Mouse (Mus musculus) stomach, postnatal 0 days (tissue): ENCODE results near the gene Hoxb4. TPM values are rescaled to one million over a fixed set of nuclear protein-coding genes. Genes with fewer than 3 reads are reported as not detected.
A peak's percentile ranks its signal among the peaks of the same experiment; 100 is the strongest.

ENCODE experiments used
- ATAC-seq: fragments of 200-750 bp; cut with Nextera tagmentation; 2 replicates; pipeline ENCODE4 v1.8.0; 2017; ENCODE audit not compliant: low FRiP score, low TSS enrichment
- DNase-seq: peaks from one replicate; pipeline ENCODE4 v3.0.0-alpha.2; 2016; ENCODE audit warnings: low spot score
- H3K27ac ChIP-seq: fragments of 300-500 bp; sonication (generic); replicated peaks from 2 replicates; pipeline ENCODE4 v1.5.1; 2014; ENCODE audit warnings: mild to moderate bottlenecking, control low read depth
- H3K27me3 ChIP-seq: fragments of 300-500 bp; sonication (generic); 2 replicates; pipeline ENCODE4 v1.6.1; 2014; ENCODE audit warnings: low read length; ENCODE audit not compliant: control insufficient read depth, insufficient read depth
- H3K36me3 ChIP-seq: fragments of 300-500 bp; sonication (generic); 2 replicates; pipeline ENCODE4 v1.6.1; 2014; ENCODE audit warnings: low read length, mixed read lengths; ENCODE audit not compliant: control insufficient read depth, insufficient read depth
- H3K4me1 ChIP-seq: fragments of 300-500 bp; sonication (generic); replicated peaks from 2 replicates; pipeline ENCODE4 v1.6.1; 2014; ENCODE audit warnings: antibody characterized with exemption; ENCODE audit not compliant: control insufficient read depth, insufficient read depth
- H3K4me2 ChIP-seq: fragments of 300-500 bp; sonication (generic); replicated peaks from 2 replicates; pipeline ENCODE4 v1.6.1; 2014; ENCODE audit warnings: low read depth, mild to moderate bottlenecking, control low read depth, moderate library complexity
- H3K4me3 ChIP-seq: fragments of 300-500 bp; sonication (generic); 2 replicates; pipeline ENCODE4 v1.5.1; 2014; ENCODE audit warnings: low read depth, low read length, control low read depth
- H3K9ac ChIP-seq: fragments of 300-500 bp; sonication (generic); 2 replicates; pipeline ENCODE4 v1.6.1; 2014; ENCODE audit warnings: mild to moderate bottlenecking, low read length, control low read depth, mixed read lengths
- H3K9me3 ChIP-seq: fragments of 300-500 bp; sonication (generic); 2 replicates; pipeline ENCODE4 v1.6.1; 2016; ENCODE audit warnings: low read length; ENCODE audit not compliant: control insufficient read depth
- CTCF ChIP-seq: IDR thresholded peaks from 2 replicates; pipeline ENCODE4 v1.5.1; 2016; ENCODE audit warnings: antibody characterized with exemption, low read depth, mild to moderate bottlenecking, moderate library complexity
- EP300 ChIP-seq: optimal IDR thresholded peaks from 2 replicates; pipeline ENCODE3; 2016; ENCODE audit warnings: antibody characterized with exemption
- WGBS: fragments of 180-500 bp; shearing (Covaris S2); extraction: QIAGEN DNeasy Blood & Tissue Kit; methylation state at CpG from one replicate; pipeline ENCODE4 v1.1.7; 2014; 5-methylcytosine and 5-hydroxymethylcytosine counted together
- polyA plus RNA-seq: library from polyadenylated mRNA; unstranded; fragments of >200 nt; fragmentation: Nextera tagmentation; extraction: Ambion mirVana; gene quantifications from 2 replicates; pipeline ENCODE4 v1.2.1, GENCODE M21; 2015

Hoxb4 gene
- polyA plus RNA-seq, 1 experiment from 2014 or later = 1.6 TPM

GRCm38 (mm10) chr11:96354801-96355311 lies 36.8 kb downstream of the Hoxb4 start:
- Histone ChIP-seq H3K9me3 (no peaks in the 10 kb centered on the region), H3K27ac (peak overlapping the region; percentile 84), H3K4me1 (no peaks in the 10 kb centered on the region), H3K36me3 (no peaks in the 10 kb centered on the region), H3K4me3 (peak overlapping the region; percentile 63), H3K4me2 (peak overlapping the region; percentile 72), H3K9ac (peak overlapping the region; percentile 64), H3K27me3 (no peaks in the 10 kb centered on the region)
- WGBS = 19% methylated on average over 9 of the region's 9 CpGs
- no peak for DNase-seq
- ATAC-seq = no peak
- TF ChIP-seq CTCF = no peak
- no peak for TF ChIP-seq EP300

- no peak for ATAC-seq
These were observed 45.7 kb downstream of the Hoxb4 start for GRCm38 (mm10) chr11:96363807-96364206.

GRCm38 (mm10) chr11:96365441-96366091 lies 47.5 kb downstream of the Hoxb4 start, which contains the start of gene Hoxb1:
Hoxb1 (plus strand) TSS chr11:96365752.
- Histone ChIP-seq H3K9me3 (no peaks in the 10 kb centered on the region), H3K4me3 (peak within 1 kb of the TSS; percentile 3; the same call in 1 of the 2 replicates), H3K36me3 (no peaks in the 10 kb centered on the region), H3K4me2 (peak within 1 kb of the TSS; percentile 29), H3K4me1 (0 out of 2 replicates have a peak, but pooled peaks cover 4% of the 10 kb centered on the region), H3K27ac (no peak within 1 kb of the TSS), H3K9ac (no peak within 1 kb of the TSS), H3K27me3 (peaks cover 5% of the 10 kb centered on the region; the same call in 1 of the 2 replicates)
- DNase-seq = no peak
- no peak for TF ChIP-seq CTCF
- no peak for TF ChIP-seq EP300
- ATAC-seq = no peak; the same call in 1 of the 2 replicates
- WGBS = 26% methylated on average over 25 of the region's 26 CpGs

More at GRCm38 (mm10) chr11:96363807-96364206, 45.7 kb downstream of the Hoxb4 start:
- TF ChIP-seq EP300 (no peak), CTCF (no peak)
- WGBS = 36% methylated on average over 4 of the region's 5 CpGs
- Histone ChIP-seq H3K27me3 (peaks cover 5% of the 10 kb centered on the region; the same call in 1 of the 2 replicates), H3K9ac (no peak overlapping the region), H3K9me3 (no peaks in the 10 kb centered on the region), H3K27ac (no peak overlapping the region), H3K4me2 (no peak overlapping the region), H3K36me3 (no peaks in the 10 kb centered on the region), H3K4me1 (0 out of 2 replicates have a peak, but pooled peaks cover 4% of the 10 kb centered on the region), H3K4me3 (no peak overlapping the region)
- no peak for DNase-seq

GRCm38 (mm10) chr11:96366092-96367041 lies 48.3 kb downstream of the Hoxb4 start:
- no peaks in the 10 kb centered on the region for H3K36me3 ChIP-seq
- peak; percentile 56 for DNase-seq
- peak overlapping the region; percentile 3; the same call in 1 of the 2 replicates for H3K4me3 ChIP-seq
- H3K27me3 ChIP-seq = peaks cover 5% of the 10 kb centered on the region; the same call in 1 of the 2 replicates
- H3K27ac ChIP-seq = no peak overlapping the region
- H3K9me3 ChIP-seq = no peaks in the 10 kb centered on the region
- H3K4me1 ChIP-seq = 0 out of 2 replicates have a peak, but pooled peaks cover 4% of the 10 kb centered on the region
- no peak overlapping the region for H3K9ac ChIP-seq
- peak overlapping the region; percentile 29 for H3K4me2 ChIP-seq
- ATAC-seq = peak; percentile 30; the same call in 1 of the 2 replicates
- TF ChIP-seq CTCF (no peak), EP300 (no peak)
- 15% methylated on average over 47 of the region's 47 CpGs for WGBS

- Histone ChIP-seq H3K4me2 (no peak overlapping the region), H3K4me3 (no peak overlapping the region), H3K36me3 (no peaks in the 10 kb centered on the region), H3K4me1 (0 out of 2 replicates have a peak, but pooled peaks cover 4% of the 10 kb centered on the region), H3K9me3 (no peaks in the 10 kb centered on the region), H3K27ac (no peak overlapping the region), H3K27me3 (peaks cover 5% of the 10 kb centered on the region; the same call in 1 of the 2 replicates), H3K9ac (no peak overlapping the region)
- WGBS = 58% methylated on average over 6 of the region's 6 CpGs
- DNase-seq = no peak
- peak; percentile 16; the same call in 1 of the 2 replicates for ATAC-seq
- TF ChIP-seq CTCF (no peak), EP300 (no peak)
These were observed 49.1 kb downstream of the Hoxb4 start for GRCm38 (mm10) chr11:96367141-96367540.
